Mouse (Mus musculus): ENCODE measurements around the gene Pip5k1c.
A peak's percentile ranks its signal among the peaks of the same experiment; 100 is the strongest.

The Pip5k1c gene

DNA sequence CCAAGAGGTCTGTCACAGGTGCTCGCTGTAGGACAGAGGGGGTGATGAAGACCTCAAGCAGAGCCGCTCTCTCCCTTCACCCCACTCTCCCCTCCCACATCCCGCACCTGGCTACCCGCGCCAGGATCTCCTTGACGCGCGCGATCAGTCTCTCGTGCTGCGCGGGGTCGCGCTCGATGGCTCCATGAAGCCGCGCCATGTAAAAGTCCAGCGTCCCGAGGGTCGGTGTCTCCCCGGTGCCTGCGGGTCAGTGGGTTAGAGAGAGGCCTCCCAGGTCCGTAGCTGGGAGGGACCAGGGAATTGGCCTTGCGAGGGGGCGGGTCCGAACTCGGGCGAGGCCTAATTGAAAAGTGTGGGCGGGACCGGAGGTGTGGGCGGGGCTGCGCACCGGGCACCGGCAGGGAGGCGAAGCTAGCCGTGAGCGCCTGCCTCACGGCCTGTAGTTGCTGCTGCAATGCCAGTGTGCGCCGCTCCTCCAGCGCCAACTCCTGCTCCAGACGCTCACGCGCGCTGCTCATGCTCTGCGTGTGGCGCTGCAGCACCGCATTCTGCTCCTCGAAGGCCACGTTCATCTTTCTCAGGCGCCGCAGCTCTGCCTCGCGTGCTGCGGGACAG, 53.8 kb downstream of the Pip5k1c start:
- DNase-seq (ENCODE audit: low spot score in 2 of 2): peak in 1 of 2 experiments; percentile 36

DNA sequence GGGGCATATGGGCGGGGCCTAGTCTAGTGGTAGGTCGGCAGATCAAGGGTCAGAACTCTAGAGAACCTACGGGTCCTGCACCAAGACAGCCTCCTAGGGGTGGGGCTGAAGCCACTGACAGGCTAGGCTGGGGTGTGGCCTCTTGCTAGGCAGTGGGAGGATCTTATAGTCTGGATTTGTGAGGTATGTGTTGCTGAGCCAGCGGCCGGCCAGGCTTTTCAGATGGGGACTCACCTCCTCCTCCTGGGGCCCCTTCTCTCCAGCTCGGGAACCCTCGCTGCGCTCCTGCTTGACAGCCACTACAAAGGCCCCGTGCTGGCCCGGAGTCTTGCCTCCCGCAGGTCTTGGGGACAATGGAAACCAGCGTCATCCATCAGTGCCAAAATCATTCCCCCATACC, 56.4 kb downstream of the Pip5k1c start:
- no peak for DNase-seq (ENCODE audit: low spot score in 2 of 2)

DNA sequence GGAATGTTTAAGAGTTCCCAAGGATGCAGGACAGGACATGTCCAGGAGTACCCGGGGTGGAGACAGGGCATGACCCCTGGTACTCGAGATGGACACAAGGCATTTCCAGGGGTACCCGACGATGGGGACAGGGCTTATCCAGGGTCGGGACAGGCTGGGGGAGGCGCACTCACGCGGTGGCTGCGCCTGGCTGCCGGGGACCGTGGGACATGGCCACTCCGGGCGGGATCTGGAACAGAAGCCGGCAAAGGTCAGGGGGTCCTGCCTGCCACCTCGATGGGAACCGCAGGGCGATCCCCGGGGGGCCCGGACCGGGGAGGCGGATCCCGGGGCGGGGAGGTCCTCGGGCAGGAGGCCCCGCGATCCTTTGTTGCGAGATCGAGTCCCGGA, 57.2 kb downstream of the Pip5k1c start:
- DNase-seq (ENCODE audit: low spot score in 2 of 2): no peak

DNA sequence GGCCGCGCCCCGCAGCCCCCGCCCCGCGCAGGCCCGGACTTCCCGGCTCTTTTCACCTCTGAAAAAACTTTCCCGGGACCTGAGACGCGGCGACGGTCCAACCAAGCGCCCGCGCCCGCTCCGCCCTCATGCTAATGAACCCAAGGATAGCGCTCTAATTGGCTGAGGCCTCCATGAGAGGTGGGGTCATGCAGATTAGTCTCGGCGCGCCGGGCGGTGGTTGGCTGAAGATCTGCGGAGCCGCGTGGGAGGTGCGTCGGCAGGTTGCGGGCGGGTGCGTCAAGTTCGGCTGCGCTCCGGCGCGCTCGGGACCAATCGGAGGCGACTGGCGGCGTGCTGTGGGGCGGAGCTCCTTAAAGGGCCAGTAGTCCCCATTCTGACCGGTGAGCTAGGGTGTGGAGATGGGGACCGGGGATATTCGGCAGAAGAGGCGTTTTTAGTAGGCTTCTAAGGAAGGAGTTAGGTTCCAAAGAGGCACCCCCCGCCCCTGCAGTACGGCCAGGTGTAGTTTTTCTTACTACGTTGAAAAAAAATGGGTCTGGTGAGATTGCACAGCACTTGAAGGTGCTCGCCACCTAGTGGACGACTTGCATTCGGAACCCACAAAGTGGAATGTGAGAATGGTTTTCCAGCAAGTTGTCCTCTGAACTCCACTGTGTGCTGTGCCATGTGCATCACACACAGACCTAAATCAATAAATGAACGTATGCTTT, 57.7 kb downstream of the Pip5k1c start, which contains the start of gene Hmg20b:
Gene Hmg20b, minus strand, starts transcription at position 130 of the 713 bp plus-strand sequence.
- DNase-seq (ENCODE audit: low spot score in 2 of 2): peak; percentile 99 to 100

DNA sequence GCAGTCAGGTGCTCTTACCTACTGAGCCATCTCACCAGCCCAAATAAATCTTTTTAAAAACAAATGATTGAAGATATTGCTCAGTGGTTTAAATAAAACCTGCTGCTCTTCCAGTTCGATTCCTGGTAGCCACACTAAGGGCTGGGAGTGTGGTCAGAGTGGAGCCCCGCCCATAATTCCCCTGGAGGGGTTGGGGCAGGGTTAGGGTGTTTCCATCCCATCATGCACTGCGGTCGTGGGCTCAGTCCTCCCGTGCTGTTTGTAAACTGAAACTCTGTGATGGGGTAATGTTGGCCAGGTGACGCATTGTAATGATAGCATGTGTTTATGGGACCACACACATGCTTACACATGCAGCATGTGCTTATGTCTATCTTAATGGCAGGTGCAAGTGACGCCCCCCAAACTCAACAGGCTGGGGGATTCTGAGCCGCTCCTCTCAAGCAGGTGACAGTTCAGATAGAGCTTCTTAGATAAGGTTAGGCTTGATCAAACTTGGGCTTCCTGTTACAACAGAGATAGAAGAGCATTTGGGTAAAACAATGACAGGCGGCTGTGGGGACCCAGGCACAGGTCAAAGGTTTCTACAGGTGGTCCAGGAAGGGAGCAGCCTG, 59.0 kb downstream of the Pip5k1c start:
- DNase-seq (ENCODE audit: low spot score in 2 of 2): no peak

DNA sequence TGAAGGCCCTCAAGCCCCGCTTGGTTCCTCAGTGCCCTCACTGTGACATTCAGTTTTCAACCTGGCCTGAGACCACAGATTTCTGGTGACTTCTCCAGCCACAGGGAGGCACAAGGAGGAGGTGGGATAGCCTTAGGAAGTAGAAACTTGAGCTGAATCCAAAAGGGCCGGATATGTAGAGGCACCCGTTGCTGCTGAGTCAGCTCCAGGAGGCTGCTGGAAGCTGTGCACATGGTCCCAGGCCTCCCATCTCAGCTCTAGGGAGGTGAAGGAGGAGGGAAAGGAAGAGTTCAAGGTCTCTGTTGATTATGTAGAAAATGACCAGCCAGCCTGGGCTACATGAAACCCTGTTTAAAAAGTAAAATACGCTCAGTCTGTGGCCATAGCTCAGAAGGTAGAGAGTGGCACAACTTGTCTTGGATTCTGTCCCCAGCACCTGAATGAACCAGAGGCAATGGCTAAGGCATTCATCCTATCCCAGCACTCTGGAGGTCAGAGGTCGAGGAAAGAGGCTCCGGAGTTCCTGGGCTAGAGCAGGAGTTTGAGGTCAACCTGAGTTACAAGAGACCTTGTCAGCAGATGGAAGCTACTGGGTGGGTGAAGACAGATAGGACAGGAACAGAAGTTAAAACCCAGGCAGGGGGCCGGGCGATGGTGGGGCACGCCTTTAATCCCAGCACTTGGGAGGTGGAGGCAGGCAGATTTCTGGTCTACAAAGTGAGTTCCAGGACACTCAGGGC, 62.1 kb downstream of the Pip5k1c start:
- no peak for DNase-seq (ENCODE audit: low spot score in 2 of 2)

DNA sequence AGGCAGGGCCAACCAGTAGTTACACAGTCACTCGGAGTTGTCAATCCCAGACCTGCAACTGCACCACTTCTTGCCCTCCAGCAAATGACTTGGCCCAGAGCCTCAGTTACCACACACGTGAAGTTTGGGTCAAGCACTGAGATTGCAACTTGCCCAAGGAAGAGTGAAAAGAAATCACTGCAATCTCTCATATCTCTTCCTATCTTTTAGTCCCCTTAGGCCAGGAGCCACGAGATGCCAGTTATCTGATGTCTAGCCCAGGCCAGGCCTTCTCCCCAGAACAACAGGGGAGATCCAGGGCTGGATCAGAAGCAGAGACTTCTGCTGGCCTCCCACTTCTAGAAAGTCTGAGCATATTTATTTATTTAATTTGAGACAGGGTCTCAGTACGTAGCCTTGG, 62.8 kb downstream of the Pip5k1c start:
- no peak for DNase-seq (ENCODE audit: low spot score in 2 of 2)

DNA sequence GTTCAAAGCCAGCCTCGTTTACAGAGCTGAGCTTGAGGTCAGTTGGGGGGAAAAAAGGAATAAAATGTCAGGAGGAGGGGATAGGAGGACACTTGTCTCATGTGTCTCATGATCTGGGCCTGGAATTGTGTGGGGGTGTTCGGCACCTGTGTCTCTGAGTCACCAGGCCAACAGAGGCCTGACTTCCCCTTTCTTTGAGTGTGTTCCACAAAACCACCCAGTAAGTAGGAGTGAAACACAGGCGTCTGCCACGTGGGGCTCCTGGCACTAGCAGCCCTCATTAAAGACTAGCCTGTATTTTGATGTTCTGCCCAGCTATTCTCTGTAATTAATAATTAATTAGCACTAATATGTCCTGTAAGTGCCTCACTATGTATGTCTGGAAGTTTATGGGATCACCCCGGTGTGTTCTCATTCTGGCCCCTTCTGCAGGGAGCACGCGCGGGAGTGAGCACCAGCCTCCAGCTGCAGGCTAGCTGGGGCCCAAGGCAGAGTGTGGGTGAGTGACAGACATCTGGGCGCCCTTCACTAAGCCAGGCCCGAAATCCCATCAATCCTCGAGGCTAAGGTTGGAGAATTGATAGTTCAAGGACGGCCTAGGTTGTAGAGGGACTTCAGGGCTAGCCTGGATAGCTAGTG, 63.7 kb downstream of the Pip5k1c start:
- DNase-seq (ENCODE audit: low spot score in 2 of 2): no peak

DNA sequence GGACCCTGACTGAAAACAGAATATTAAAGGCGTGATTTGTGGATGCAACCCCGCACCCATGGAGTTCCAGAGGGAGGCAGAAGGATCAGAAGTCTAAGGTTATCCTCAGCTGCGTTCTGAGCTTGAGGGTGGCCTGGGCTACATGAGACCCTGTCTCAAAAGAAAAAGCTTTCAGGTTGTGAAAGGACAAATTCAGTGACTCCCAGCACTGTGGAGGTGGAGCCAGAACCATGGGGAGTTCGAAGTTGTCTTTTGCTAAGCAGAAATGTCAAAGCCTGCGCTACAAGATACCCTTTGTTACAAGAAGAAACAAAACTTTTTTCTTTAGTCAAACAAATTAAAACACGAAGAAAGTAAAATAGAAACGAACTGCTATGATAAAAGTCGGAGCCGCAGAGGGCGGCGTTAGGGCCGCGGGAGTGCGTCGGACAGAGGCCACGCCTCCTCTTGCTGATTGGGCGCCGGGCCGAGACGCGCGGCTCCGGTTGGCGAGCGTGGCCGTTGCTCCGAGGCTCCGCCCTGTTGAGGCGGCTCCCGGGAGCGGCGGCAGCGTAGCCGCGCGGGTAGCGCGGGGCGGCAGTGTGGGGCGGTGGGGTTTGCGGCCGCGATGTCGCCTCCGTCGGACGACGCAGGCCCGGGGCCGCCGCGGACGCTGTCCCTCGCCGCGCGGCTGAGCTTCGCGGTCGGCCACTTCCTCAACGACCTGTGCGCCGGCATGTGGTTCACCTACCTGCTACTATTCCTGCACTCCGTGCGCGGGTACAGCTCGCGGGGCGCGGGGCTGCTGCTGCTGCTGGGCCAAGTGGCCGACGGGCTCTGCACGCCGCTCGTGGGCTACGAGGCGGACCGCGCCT, 64.5 kb downstream of the Pip5k1c start, which contains the start of gene Mfsd12:
Gene Mfsd12, plus strand, starts transcription at position 501 of the 854 bp plus-strand sequence.
- DNase-seq (ENCODE audit: low spot score in 2 of 2): peak; percentile 75 to 88

DNA sequence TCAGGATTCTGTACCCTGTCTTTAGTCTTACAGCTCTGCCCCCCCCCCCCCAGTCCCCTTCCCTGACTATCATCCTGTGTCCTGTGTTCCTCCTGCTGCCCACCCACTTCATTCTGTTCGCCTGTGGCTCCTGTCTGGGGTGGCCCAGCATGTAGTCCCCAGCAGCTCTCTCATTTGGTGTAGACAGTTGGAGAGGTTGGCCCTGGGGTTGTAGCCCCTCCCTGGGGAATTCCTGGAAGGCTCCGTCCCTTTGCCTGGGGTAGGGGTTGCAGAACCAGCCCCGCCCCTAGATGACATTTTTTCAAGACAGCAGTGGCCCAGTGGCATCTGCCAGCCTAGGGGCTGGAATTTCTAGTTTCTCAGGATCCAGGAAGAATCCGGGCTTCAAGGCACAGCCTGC, 65.4 kb downstream of the Pip5k1c start:
- DNase-seq (ENCODE audit: low spot score in 2 of 2): no peak

DNA sequence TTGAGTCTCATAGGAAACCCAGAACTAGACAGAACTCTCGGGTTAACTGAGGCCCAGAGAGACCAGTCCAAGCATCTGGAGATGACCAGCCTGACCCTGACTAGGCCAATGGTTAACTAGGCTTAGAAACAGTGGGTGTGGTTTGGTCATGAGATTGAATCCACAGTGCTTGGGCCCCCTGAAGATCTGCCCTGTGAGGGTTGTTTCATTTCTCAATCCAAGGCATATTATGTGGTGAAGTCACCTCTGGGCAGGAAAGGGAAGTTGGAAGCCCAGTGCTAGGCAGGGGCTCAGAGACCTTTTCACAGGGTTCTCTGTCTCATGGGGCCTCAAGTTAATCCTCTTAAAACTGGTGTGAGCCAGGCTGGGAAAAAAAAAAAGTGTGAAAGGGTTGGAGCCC, 66.1 kb downstream of the Pip5k1c start:
- no peak for DNase-seq (ENCODE audit: low spot score in 2 of 2)

DNA sequence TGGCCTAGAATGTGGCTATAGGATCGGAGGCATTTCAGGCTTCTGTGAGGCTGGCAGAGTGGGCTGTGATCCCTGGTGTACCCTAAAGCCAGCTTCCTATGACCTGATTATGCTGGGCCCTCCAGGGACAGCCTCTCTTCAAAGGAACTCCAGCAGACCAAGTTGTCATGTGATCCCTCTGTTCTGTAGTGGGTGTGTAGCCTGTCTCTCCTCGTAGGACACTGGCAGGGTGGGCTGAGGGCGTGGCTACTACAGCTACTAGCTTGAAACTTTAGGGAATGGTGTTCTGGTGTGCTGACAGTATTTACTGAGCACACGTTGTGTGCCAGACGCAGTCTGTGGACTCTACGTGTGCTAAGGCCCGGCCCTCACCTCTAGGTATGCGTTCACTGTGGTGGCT, 68.0 kb downstream of the Pip5k1c start:
- no peak for DNase-seq (ENCODE audit: low spot score in 2 of 2)

DNA sequence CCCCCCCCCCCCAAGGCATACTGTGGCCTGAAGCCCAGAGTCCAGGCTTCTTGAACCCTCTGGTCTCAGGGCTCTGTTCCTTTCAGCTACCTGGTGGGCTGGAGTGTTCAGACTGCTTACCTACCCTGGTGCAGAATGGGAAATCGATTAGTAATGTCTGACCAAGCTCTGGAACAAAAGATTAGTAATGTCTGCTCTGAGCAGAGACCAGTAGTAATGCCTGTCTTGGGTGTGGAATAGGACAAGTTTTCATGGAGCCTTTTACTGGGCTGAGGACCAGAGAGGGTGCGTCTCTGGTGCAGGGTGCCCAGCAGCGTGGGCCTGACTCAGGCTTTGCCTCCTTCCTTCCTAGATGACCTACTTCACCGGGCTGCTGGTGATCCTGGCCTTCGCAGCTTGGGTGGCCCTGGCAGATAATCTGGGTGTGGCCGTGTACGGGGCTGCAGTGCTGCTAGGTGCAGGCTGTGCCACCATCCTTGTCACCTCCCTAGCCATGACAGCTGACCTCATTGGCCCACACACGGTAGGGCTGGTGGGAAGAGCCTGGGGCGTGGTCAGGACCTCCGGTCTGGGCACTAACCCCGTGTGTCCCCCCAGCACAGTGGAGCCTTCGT, 69.7 kb downstream of the Pip5k1c start:
- no peak for DNase-seq (ENCODE audit: low spot score in 2 of 2)

DNA sequence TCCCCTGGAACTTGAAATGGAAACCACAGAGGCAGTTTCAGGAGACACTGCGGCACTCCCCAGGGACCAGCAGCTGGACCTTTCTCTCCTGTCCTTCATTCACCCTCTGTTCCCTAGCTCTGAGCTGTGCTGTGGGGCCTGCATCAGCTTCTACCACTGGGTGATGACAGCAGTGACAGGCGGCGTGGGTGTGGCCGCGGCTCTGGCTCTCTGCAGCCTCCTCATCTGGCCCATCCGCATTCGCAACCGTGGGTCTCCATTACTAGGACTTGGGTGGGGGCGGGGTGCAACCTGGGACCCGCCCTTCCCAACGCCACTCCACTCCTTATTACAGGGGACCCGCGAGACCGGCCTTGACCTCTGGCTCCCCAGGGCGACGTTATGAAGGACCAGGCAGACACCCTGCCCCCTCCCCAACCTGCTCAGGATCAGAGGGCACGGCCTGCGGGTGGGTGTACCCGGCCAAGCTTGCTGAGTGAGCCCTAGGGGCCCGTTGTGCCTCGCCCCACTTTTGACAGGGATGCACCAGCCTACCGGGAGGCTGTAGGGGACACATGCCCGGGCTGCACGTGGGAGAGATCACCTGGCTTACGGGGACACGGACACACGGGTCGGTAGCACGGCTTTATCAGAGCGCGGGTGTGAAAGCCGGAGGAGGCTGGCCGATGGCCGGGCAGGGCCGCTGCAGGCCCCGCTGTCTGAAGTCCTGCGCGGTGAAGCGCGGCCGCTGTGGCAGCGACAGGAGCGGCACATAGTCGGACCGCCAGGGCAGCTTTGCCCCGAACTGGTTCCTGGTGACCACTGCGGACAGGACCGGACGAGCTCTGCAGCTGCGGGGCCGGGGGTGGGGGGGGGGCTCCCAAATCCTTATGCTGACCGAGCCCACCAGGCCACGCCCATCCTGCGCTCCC, 70.9 kb downstream of the Pip5k1c start:
- DNase-seq (ENCODE audit: low spot score in 2 of 2): no peak

DNA sequence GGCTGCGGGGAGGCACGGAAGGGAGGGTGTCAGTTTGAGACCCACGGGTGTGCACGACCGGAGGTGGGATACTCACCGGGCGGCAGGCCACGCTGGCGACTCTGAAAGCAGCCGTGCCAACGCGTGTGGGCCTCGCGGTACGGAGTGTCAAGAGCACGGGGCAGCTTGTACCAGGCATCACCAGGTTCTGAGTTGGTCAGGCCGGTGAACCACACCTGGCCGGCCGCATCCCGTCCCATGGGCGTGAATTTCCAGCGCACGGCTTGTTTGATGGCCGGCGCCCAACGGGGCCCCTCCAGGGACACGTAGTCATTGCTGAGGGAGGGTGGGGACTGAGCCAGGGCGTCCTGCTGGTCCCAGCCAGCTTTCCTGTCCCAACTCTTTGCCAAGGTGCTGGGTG, 71.9 kb downstream of the Pip5k1c start:
- DNase-seq (ENCODE audit: low spot score in 2 of 2): no peak

DNA sequence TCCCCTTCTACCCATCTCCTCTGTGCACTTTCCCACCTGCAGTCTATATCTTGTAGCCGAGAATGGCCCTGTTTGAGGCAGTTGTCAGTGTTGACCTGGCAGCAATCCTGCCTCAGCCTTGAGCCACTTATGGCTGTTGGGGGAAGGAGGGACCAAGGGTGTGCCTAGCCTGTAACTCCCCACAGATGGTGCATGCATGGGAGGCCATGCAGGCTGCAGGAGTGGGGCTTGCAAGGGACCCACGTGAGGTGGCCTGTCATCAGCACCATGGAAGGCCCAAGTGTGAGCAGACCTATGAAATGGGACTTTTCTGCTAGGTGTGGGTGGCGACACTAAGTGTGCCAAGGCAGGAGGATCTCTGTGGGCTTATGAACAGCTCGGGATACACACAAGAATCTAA, 72.3 kb downstream of the Pip5k1c start:
- DNase-seq (ENCODE audit: low spot score in 2 of 2): no peak

DNA sequence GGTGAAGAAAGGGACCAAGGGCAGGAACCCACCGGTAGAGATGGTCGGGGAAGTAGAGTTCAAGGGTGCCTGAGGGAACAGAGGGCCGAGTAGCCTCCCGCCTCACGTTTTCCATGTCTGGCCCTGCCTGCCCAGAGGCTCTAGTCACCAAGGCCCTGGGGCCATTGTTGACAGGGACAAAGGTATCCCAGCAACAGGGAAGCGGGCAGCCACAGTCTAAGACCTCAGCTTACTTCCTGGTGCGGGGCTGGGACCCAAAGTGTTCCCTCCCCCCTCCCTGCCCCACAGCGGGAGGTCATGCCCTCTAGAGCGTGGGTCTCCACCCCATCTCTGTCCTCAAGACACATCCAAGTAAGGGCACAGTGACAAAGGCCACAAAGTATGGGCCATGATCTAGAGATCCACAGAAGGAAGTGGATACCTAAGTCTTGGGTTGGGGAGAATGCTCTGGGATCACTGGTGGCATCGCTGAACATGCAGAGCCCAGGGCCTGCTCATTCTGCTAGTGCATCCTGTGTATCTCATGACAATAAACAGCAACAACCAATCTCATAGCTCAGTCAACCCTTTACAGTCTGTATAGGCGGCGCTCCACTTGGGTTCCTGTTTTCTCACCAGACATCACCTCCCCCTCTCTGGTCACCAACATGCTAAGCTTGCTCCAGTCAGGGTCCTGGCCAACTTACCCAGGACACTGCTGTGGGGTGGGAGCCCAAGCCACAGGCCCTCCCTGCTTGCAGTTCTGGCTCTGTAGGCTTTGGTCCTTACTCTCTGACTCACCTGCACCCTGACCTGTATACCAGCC, 73.1 kb downstream of the Pip5k1c start, which contains the start of gene 4930404N11Rik:
Gene 4930404N11Rik, minus strand, starts transcription at position 145 of the 805 bp plus-strand sequence.
- DNase-seq (ENCODE audit: low spot score in 2 of 2): no peak

DNA sequence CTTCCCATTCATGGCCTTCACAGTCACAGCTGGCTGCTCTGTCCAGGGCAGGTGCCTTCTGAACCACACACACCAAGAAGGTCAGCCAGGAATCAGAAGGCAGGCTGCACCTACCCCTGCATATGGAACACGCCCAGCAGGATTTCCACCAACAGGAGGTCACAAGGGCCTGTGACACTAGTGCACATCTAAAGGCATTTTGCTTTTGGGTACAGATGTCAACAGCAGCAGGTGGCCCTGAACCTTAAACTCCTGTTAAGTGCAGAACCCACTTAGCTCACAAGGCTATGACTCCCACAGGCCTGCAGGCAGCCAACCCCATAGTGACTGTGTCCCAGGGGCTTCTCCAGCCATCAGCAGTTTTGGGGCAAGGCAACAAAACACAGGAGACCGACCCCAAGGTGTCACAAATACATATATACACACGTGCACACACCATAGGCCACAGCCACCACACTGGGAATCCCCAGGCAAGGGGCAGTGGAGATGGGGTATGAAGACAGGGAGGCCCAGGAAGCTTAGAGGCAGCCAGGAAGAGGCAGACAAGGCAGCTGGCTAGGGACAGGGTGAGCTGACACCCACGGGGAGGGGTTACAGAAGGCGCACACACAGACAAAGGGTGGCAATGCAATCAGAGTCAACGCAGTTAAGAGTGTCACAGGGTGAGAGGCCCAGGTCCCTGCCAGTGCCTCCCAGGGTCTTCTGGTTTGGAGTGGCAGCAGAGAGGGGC, 73.9 kb downstream of the Pip5k1c start:
- DNase-seq (ENCODE audit: low spot score in 2 of 2): no peak

All from frontal cortex, postnatal 14 days (tissue).